12 mouse cellular contexts compared by ENCODE assay signal in genomic region chr1:54660674-54661073, GRCm38 (mm10).
"Had no signal": no experiment of that assay in that cellular context is flagged by ENCODE, and none has a peak within 500 bp of the region (broad histone marks: within the 10 kb centered on the region; RNA-seq: fewer than 3 reads in every experiment).

No protein-coding gene starts in this region.

- ATAC-seq: intestine, postnatal 0 days; lung, postnatal 0 days had no signal

- DNase-seq: kidney, adult 9 months; kidney, postnatal 10 days; kidney, postnatal 4 days; left cerebral cortex, postnatal 4 days; lung, adult 2 months; lung, postnatal 36 days; midbrain, embryonic 14.5 days; right cerebral cortex, adult 18-20 months; right cerebral cortex, postnatal 25 days; thymus, postnatal 14 days had no signal
